Mouse (Mus musculus): ENCODE data around the gene Riok2. TPM values are rescaled to one million over a fixed set of nuclear protein-coding genes. Genes with fewer than 3 reads are reported as not detected.

Riok2 gene
- 10 to 100 TPM; 14.6 to 17.1 TPM for total RNA-seq (2023)

GRCm38 (mm10) chr17:17373918-17374910, at the start of gene Riok2:
TSS of gene Riok2 (plus strand) at chr17:17374309.

DNA sequence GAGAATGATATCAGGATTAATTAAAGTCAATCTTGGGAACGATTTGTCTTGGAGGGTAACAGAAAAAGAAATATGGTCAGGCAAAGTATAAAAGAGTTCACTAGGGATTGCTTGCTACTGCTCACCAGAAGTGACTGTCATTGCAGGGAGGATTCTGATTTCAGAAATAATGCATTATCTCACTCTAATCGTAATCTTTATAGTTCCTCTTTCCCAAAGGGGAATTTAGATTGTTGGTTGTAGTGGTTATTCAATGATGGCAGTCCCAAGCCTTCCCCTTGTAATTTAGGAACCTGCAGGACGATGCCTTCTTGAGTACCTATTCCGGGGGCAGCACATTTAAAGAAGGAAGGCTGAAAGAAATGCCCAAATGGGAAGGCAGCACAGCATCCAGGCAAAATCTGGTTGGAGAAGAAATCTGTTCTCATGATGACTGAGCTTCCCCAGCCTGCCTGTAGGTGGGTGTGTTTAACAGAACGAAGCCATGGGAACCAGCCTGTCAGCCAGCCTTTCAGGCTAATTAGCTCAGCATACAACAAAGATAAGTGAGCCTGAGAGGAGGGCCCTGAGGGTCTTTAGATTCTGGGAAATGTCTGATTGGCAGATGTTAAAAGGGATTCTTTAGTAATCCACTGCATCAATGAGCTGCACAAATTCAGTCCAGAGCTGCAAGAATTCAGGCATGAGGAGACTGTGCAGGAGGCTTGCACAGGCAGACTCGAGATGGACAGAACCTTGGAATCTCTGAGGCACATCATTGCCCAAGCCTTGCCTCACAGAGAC, 28.3 kb downstream of the Riok2 start, which contains the start of gene Lix1:
Gene Lix1, plus strand, starts transcription at position 451 of the 783 bp plus-strand sequence.

Other genes starting within 250 kb of the Riok2 start
- under 1 TPM; 0.42 to 0.91 TPM for gene Lix1, start 28.4 kb downstream of the Riok2 start, total RNA-seq (2023)